Mouse (Mus musculus) lung, embryonic 14.5 days (tissue): ENCODE measurements around the gene Lin52. TPM values are rescaled to one million over a fixed set of nuclear protein-coding genes. Genes with fewer than 3 reads are reported as not detected.
"Not testable (repeated sequence)": the region's sequence is repeated elsewhere in the genome, so short reads cannot be mapped to it uniquely, and the experiment has no call there.

Experiments used
- ATAC-seq: fragments of 200-750 bp; cut with Nextera tagmentation; 2 replicates; pipeline ENCODE4 v1.8.0; 2017; ENCODE audit warnings: mild to moderate bottlenecking, moderate TSS enrichment, moderate library complexity; ENCODE audit not compliant: insufficient read depth
- DNase-seq: peaks from one replicate; pipeline ENCODE4 v3.0.0-alpha.2; 2015
- H3K27ac ChIP-seq: fragments of 300-500 bp; sonication (generic); 2 replicates; pipeline ENCODE4 v1.5.1; 2014; ENCODE audit warnings: low read depth, mild to moderate bottlenecking, moderate library complexity
- H3K27me3 ChIP-seq: fragments of 300-500 bp; sonication (generic); 2 replicates; pipeline ENCODE4 v1.6.1; 2014; ENCODE audit warnings: low read length, control low read depth; ENCODE audit not compliant: insufficient read depth
- H3K36me3 ChIP-seq: fragments of 300-500 bp; sonication (generic); 2 replicates; pipeline ENCODE4 v1.6.1; 2014; ENCODE audit warnings: control low read depth; ENCODE audit not compliant: insufficient read depth
- H3K4me1 ChIP-seq: fragments of 300-500 bp; sonication (generic); 2 replicates; pipeline ENCODE4 v1.6.1; 2014; ENCODE audit warnings: antibody characterized with exemption, control low read depth; ENCODE audit not compliant: insufficient read depth
- H3K4me2 ChIP-seq: fragments of 300-500 bp; sonication (generic); 2 replicates; pipeline ENCODE4 v1.6.1; 2014; ENCODE audit warnings: mild to moderate bottlenecking
- H3K4me3 ChIP-seq: fragments of 300-500 bp; sonication (generic); 2 replicates; pipeline ENCODE4 v1.5.1; 2014; ENCODE audit warnings: low read depth, low read length
- H3K9ac ChIP-seq: fragments of 300-500 bp; sonication (generic); 2 replicates; pipeline ENCODE4 v1.6.1; 2014
- H3K9me3 ChIP-seq: fragments of 300-500 bp; sonication (generic); 2 replicates; pipeline ENCODE4 v1.6.1; 2016; ENCODE audit warnings: low read depth, low read length, control low read depth
- CTCF ChIP-seq: IDR thresholded peaks from 2 replicates; pipeline ENCODE4 v1.5.1; 2016; ENCODE audit warnings: antibody characterized with exemption, low read depth
- WGBS: fragments of 180-500 bp; shearing (Covaris S2); extraction: QIAGEN DNeasy Blood & Tissue Kit; methylation state at CpG from one replicate; pipeline ENCODE4 v1.1.7; 2014; 5-methylcytosine and 5-hydroxymethylcytosine counted together
- polyA plus RNA-seq: library from polyadenylated mRNA; unstranded; fragments of >200 nt; fragmentation: Nextera tagmentation; extraction: Ambion mirVana; gene quantifications from 2 replicates; pipeline ENCODE4 v1.2.1, GENCODE M21; 2014

The Lin52 gene
- polyA plus RNA-seq, 1 experiment from 2014 or later: 22.5 TPM

DNA sequence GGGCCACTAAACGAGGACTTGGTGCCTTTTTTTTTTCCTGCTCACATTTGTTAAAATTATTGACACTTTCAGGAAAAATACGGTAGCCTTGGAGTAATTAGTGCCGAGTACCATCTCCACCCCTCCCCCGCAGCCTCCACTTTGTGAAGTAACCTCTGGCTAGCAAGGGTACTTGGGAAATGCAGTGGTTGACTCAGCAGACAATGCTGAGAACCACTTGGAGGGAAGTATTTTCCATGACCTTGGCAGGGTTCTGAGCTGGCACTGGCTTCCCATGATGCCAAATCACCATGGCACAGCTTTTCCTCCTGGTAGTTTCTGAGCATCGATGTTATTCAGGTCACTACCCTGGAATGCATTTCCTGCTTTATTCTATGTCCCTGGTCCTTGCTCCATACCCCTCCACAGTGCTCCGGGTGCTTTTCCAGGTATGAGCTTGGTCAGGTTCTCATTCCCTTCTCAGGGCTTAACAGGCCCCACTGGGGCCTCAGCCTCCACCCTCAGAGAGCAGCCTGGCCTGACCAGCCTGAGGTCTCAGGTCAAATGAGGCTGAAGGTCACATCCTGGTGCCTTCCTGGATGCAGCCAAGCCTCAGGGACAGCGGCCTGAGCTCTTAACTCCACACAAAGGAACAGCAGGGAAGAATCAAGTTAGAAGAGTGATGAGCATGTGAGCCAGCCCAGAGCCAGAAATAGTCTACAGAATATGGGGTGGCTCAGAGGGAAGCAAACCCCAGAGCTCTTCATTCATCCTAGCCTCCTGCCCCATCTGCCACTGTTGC, 82.7 kb downstream of the Lin52 start:
- Histone ChIP-seq H3K4me2 (no peak overlapping the region), H3K4me1 (no peaks in the 10 kb centered on the region), H3K9ac (no peak overlapping the region), H3K27me3 (no peaks in the 10 kb centered on the region), H3K4me3 (no peak overlapping the region), H3K9me3 (no peaks in the 10 kb centered on the region), H3K36me3 (peaks cover 6% of the 10 kb centered on the region; the same call in 1 of the 2 replicates), H3K27ac (no peak overlapping the region)
- no peak for DNase-seq
- TF ChIP-seq CTCF: no peak
- ATAC-seq: no peak
- WGBS: 82% methylated on average over 7 of the region's 7 CpGs

DNA sequence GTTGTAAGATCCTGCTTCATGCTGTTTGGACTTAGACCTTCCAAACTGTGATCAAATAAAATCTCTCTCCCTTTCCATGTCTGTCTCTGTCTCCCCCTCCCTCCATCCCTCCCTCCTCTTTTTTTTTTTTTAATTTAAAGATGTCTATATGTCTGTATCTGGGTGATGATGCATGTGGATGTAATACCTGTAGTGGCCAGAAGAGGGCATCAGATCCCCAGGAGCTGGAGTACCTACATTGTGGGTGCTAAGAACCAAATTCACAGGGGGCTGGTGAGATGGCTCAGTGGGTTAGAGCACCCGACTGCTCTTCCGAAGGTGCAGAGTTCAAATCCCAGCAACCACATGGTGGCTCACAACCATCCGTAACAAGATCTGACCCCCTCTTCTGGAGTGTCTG, 88.3 kb downstream of the Lin52 start:
- not testable (repeated sequence) for H3K27me3 ChIP-seq, H3K36me3 ChIP-seq, H3K9ac ChIP-seq, H3K4me1 ChIP-seq, H3K4me3 ChIP-seq, ATAC-seq, H3K4me2 ChIP-seq, H3K27ac ChIP-seq, DNase-seq, H3K9me3 ChIP-seq
- peak; percentile 53 for TF ChIP-seq CTCF
- WGBS: 83% methylated on average over 3 of the region's 3 CpGs

- WGBS: 83% methylated on average over 11 of the region's 11 CpGs
- no peaks in the 10 kb centered on the region for H3K36me3 ChIP-seq
- no peak for ATAC-seq
Observed at GRCm38 (mm10) chr12:84541391-84541958, 90.3 kb downstream of the Lin52 start.

GRCm38 (mm10) chr12:84546028-84546427, 94.8 kb downstream of the Lin52 start:
- no peak overlapping the region for H3K27ac ChIP-seq
- H3K36me3 ChIP-seq: no peaks in the 10 kb centered on the region
- no peaks in the 10 kb centered on the region for H3K27me3 ChIP-seq
- peak; percentile 97 for TF ChIP-seq CTCF
- H3K9me3 ChIP-seq: no peaks in the 10 kb centered on the region
- ATAC-seq (peak; percentile 74; the same call in 1 of the 2 replicates), DNase-seq (peak; percentile 86)
- H3K4me2 ChIP-seq: no peak overlapping the region
- WGBS: 3% methylated on average over 12 of the region's 12 CpGs
- H3K4me3 ChIP-seq: no peak overlapping the region
- H3K4me1 ChIP-seq: no peaks in the 10 kb centered on the region
- H3K9ac ChIP-seq: no peak overlapping the region

More at GRCm38 (mm10) chr12:84541391-84541958, 90.3 kb downstream of the Lin52 start:
- H3K4me3 ChIP-seq: no peak overlapping the region
- H3K9me3 ChIP-seq: no peaks in the 10 kb centered on the region
- H3K9ac ChIP-seq: no peak overlapping the region
- TF ChIP-seq CTCF: no peak
- no peak overlapping the region for H3K27ac ChIP-seq
- no peaks in the 10 kb centered on the region for H3K4me1 ChIP-seq
- no peak overlapping the region for H3K4me2 ChIP-seq
- no peaks in the 10 kb centered on the region for H3K27me3 ChIP-seq
- no peak for DNase-seq

- Histone ChIP-seq H3K9me3 (no peaks in the 10 kb centered on the region), H3K4me3 (no peak overlapping the region), H3K9ac (no peak overlapping the region), H3K4me1 (no peaks in the 10 kb centered on the region), H3K4me2 (no peak overlapping the region), H3K36me3 (no peaks in the 10 kb centered on the region), H3K27me3 (no peaks in the 10 kb centered on the region), H3K27ac (no peak overlapping the region)
- no peak for DNase-seq
- 76% methylated on average over 2 of the region's 2 CpGs for WGBS
- ATAC-seq: no peak
- TF ChIP-seq CTCF: no peak
Observed at GRCm38 (mm10) chr12:84546577-84547085, 95.4 kb downstream of the Lin52 start.

DNA sequence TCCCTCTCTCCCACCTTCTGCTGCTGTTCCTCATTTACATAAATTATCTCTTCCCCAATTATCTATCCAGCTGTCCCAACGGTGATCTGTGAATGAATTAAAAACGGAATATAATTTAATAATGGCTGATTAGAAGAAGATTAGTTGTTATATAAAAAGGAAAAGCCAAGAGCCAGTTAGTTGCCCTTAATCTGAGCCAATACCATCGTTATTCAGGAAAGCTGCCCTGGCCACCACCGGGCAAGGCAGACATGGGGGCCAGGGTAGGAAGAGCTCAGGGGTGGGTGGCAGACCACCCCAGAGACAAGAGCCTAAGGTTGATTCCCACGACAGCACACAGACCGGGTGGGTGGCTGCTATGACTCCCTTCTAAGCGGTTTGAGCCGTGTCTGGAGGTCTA, 97.0 kb downstream of the Lin52 start:
- Histone ChIP-seq H3K36me3 (no peaks in the 10 kb centered on the region), H3K4me1 (no peaks in the 10 kb centered on the region), H3K9me3 (no peaks in the 10 kb centered on the region), H3K9ac (no peak overlapping the region), H3K27me3 (no peaks in the 10 kb centered on the region), H3K27ac (no peak overlapping the region), H3K4me2 (no peak overlapping the region), H3K4me3 (no peak overlapping the region)
- ATAC-seq (no peak), DNase-seq (no peak)
- 50% methylated on average over 8 of the region's 8 CpGs for WGBS
- no peak for TF ChIP-seq CTCF

DNA sequence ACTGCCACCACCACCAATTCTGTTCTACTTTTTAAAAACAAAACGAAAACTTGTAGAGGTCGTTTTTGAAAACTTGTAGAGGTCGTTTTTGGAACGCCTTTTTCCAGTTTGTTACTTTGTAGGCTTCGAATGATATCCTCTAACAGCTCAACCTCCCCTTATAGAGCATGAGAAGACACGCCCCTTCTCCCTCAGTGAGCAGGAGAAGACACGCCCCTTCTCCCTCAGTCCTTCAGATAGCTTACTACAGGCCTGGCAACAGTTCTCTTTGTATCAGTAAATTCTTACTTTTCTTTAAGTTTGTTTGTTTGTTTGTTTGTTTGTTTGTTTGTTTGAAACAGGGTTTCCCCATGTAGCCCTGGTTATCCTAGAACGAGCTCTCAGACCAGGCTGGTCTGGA, 104.0 kb downstream of the Lin52 start:
- H3K9ac ChIP-seq: no peak overlapping the region
- TF ChIP-seq CTCF: no peak
- whole genome bisulfite sequencing: 53% methylated on average over 8 of the region's 8 CpGs
- H3K27me3 ChIP-seq: no peaks in the 10 kb centered on the region
- ATAC-seq (no peak), DNase-seq (no peak)
- no peak overlapping the region for H3K4me3 ChIP-seq
- no peaks in the 10 kb centered on the region for H3K4me1 ChIP-seq
- no peak overlapping the region for H3K4me2 ChIP-seq
- H3K9me3 ChIP-seq: no peaks in the 10 kb centered on the region
- H3K27ac ChIP-seq: no peak overlapping the region
- no peaks in the 10 kb centered on the region for H3K36me3 ChIP-seq
